Mouse (Mus musculus): ENCODE data around the gene Qprt.

The Qprt gene

DNA sequence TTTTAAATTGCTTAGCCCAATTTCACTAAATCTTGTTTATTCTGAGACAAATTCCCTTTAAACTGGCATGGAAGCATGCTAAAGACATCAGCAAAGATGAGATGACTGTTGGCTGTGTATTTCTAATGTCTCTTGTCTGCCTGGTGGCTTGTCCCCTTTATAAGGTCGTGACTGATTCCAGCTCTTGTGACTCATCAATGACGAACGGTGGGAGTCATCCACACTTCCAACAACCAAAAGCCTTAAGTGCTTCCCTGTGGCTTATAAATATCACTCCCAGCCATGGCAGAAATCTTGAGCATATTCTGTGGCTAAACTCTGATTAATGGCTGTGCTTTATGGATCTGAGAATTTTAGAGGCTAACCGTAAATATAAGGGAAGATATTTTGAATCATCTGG lies 55.7 kb downstream of the Qprt start:
- no peak for DNase-seq (ENCODE audit: extremely low read depth, low read depth, low spot score)

DNA sequence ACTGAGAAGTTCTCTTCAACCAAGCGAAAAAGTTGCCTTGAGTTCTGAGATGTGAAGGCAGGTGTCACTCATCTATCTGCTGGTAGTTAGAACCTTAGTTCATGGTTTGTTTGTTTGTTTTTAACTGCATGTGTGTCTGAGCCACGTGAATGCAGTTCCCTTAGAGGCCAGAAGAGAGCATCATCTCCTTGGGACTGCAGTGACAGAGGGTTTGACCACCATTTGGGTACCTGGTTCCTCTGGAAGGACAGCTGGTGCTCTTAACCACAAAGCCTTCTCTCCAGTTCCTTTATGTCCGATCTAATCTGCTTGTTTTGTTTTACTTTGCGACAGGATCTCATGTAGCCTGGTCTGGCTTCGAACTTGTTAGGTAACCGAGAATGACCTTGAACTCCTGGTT lies 56.5 kb downstream of the Qprt start:
- no peak for DNase-seq (ENCODE audit: extremely low read depth, low read depth, low spot score)
